13 mouse cellular contexts compared by ENCODE assay signal in genomic region chr6:145242521-145242920, GRCm38 (mm10). TPM values are rescaled to one million over a fixed set of nuclear protein-coding genes. Genes with fewer than 3 reads are reported as not detected.
DNase-seq lines count a peak whose midpoint lies in the region; ATAC-seq and TF ChIP-seq lines count a peak whose summit lies in the region.
"Had no signal": no experiment of that assay in that cellular context is flagged by ENCODE, and none has a peak within 500 bp of the region (broad histone marks: within the 10 kb centered on the region; RNA-seq: fewer than 3 reads in every experiment).

No protein-coding gene starts in this region.

- H3K9me3 ChIP-seq in hindbrain, embryonic 14.5 days (ENCODE audit: control insufficient read depth, low read length) = no peaks in the 10 kb centered on the region
- no peaks in the 10 kb centered on the region for H3K9me3 ChIP-seq in hindbrain, embryonic 13.5 days
- H3K9me3 ChIP-seq in midbrain, embryonic 14.5 days (ENCODE audit: control insufficient read depth, low read length) = no peaks in the 10 kb centered on the region
- H3K9me3 ChIP-seq in midbrain, embryonic 16.5 days (replicated peaks; ENCODE audit: control insufficient read depth, low read length, poor library complexity, severe bottlenecking) = no peaks in the 10 kb centered on the region
- H3K9me3 ChIP-seq in stomach, postnatal 0 days (ENCODE audit: control insufficient read depth, low read length) = no peaks in the 10 kb centered on the region
- H3K9me3 ChIP-seq: limb, embryonic 13.5 days had no signal

- H3K4me3 ChIP-seq in hindbrain, embryonic 14.5 days (replicated peaks; ENCODE audit: low read length) = no peak overlapping the region
- no peak overlapping the region for H3K4me3 ChIP-seq in hindbrain, embryonic 13.5 days
- H3K4me3 ChIP-seq in midbrain, embryonic 14.5 days (replicated peaks; ENCODE audit: low read depth, low read length) = no peak overlapping the region
- no peak overlapping the region for H3K4me3 ChIP-seq in midbrain, embryonic 16.5 days (ENCODE audit: low read depth, low read length)
- no peak overlapping the region for H3K4me3 ChIP-seq in stomach, postnatal 0 days (ENCODE audit: low read depth, low read length)
- H3K4me3 ChIP-seq: limb, embryonic 13.5 days; myocyte had no signal

- H3K9ac ChIP-seq in hindbrain, embryonic 14.5 days = no peak overlapping the region
- H3K9ac ChIP-seq in hindbrain, embryonic 13.5 days = no peak overlapping the region
- no peak overlapping the region for H3K9ac ChIP-seq in midbrain, embryonic 14.5 days (replicated peaks; ENCODE audit: low read length)
- H3K9ac ChIP-seq in midbrain, embryonic 16.5 days (ENCODE audit: low read depth, low read length) = no peak overlapping the region
- H3K9ac ChIP-seq in stomach, postnatal 0 days (ENCODE audit: low read length) = no peak overlapping the region
- H3K9ac ChIP-seq: limb, embryonic 13.5 days had no signal

- H3K27me3 ChIP-seq in hindbrain, embryonic 14.5 days (ENCODE audit: control insufficient read depth, insufficient read depth, low read length) = no peaks in the 10 kb centered on the region
- no peaks in the 10 kb centered on the region for H3K27me3 ChIP-seq in hindbrain, embryonic 13.5 days
- no peaks in the 10 kb centered on the region for H3K27me3 ChIP-seq in midbrain, embryonic 14.5 days (ENCODE audit: control insufficient read depth, insufficient read depth, low read length)
- no peaks in the 10 kb centered on the region for H3K27me3 ChIP-seq in midbrain, embryonic 16.5 days (ENCODE audit: control insufficient read depth, insufficient read depth, low read depth, low read length)
- H3K27me3 ChIP-seq in stomach, postnatal 0 days (ENCODE audit: control insufficient read depth, insufficient read depth, low read length) = no peaks in the 10 kb centered on the region
- H3K27me3 ChIP-seq: limb, embryonic 13.5 days had no signal

- H3K4me2 ChIP-seq in hindbrain, embryonic 14.5 days (replicated peaks) = no peak overlapping the region
- H3K4me2 ChIP-seq in hindbrain, embryonic 13.5 days = no peak overlapping the region
- no peak overlapping the region for H3K4me2 ChIP-seq in midbrain, embryonic 14.5 days (ENCODE audit: low read length)
- H3K4me2 ChIP-seq in midbrain, embryonic 16.5 days (ENCODE audit: low read length) = no peak overlapping the region
- H3K4me2 ChIP-seq in stomach, postnatal 0 days (replicated peaks; ENCODE audit: low read depth) = no peak overlapping the region
- H3K4me2 ChIP-seq: limb, embryonic 13.5 days had no signal

- no peak for ATAC-seq in hindbrain, embryonic 14.5 days (ENCODE audit: low FRiP score)
- ATAC-seq in hindbrain, embryonic 13.5 days (ENCODE audit: low FRiP score) = no peak
- no peak for ATAC-seq in midbrain, embryonic 14.5 days (ENCODE audit: low FRiP score, low TSS enrichment)
- ATAC-seq in midbrain, embryonic 16.5 days = no peak
- ATAC-seq in stomach, postnatal 0 days (ENCODE audit: low FRiP score, low TSS enrichment) = no peak

- DNase-seq in hindbrain, embryonic 14.5 days (ENCODE audit: low spot score) = peak; percentile 52
- DNase-seq in midbrain, embryonic 14.5 days = peak; percentile 81
- peak; percentile 58 for DNase-seq in adipocyte (ENCODE audit: low spot score)
- DNase-seq in stomach, postnatal 0 days (ENCODE audit: low spot score) = no peak
- DNase-seq in heart, adult 11 months = no peak
- no peak for DNase-seq in ovary, adult 18-20 months (ENCODE audit: low spot score)
- DNase-seq: cerebellum, adult 11-12 months; right cerebral cortex, postnatal 25 days; thymus, postnatal 25 days had no signal

- peak; percentile 75 for TF ChIP-seq CTCF in stomach, postnatal 0 days (IDR thresholded peaks at IDR 0.05; ENCODE audit: low read depth)

- peaks cover 1% of the 10 kb centered on the region; the same call in 1 of the 2 replicates for H3K4me1 ChIP-seq in hindbrain, embryonic 14.5 days (replicated peaks; ENCODE audit: control insufficient read depth, insufficient read depth, low read length)
- peaks cover 5% of the 10 kb centered on the region for H3K4me1 ChIP-seq in hindbrain, embryonic 13.5 days (replicated peaks)
- H3K4me1 ChIP-seq in midbrain, embryonic 14.5 days (ENCODE audit: control insufficient read depth, insufficient read depth, low read length) = 0 out of 2 replicates have a peak, but pooled peaks cover 1% of the 10 kb centered on the region
- H3K4me1 ChIP-seq in midbrain, embryonic 16.5 days (ENCODE audit: control insufficient read depth, insufficient read depth, low read length) = peaks cover 5% of the 10 kb centered on the region; the same call in 1 of the 2 replicates
- H3K4me1 ChIP-seq in stomach, postnatal 0 days (replicated peaks; ENCODE audit: control insufficient read depth, insufficient read depth) = no peaks in the 10 kb centered on the region

- H3K36me3 ChIP-seq in hindbrain, embryonic 14.5 days (replicated peaks; ENCODE audit: control insufficient read depth, insufficient read depth) = peaks cover 55% of the 10 kb centered on the region
- peaks cover 20% of the 10 kb centered on the region; the same call in 1 of the 2 replicates for H3K36me3 ChIP-seq in hindbrain, embryonic 13.5 days
- peaks cover 36% of the 10 kb centered on the region for H3K36me3 ChIP-seq in midbrain, embryonic 14.5 days (ENCODE audit: control insufficient read depth, insufficient read depth, low read length)
- H3K36me3 ChIP-seq in midbrain, embryonic 16.5 days (ENCODE audit: control insufficient read depth, insufficient read depth, low read length) = peaks cover 12% of the 10 kb centered on the region; the same call in 1 of the 2 replicates
- H3K36me3 ChIP-seq in stomach, postnatal 0 days (ENCODE audit: control insufficient read depth, insufficient read depth, low read length) = no peaks in the 10 kb centered on the region; the same call in 1 of the 2 replicates

- TF ChIP-seq EP300 in stomach, postnatal 0 days (optimal IDR thresholded peaks at IDR 0.05) = no peak

- H3K27ac ChIP-seq in hindbrain, embryonic 14.5 days = no peak overlapping the region
- H3K27ac ChIP-seq in hindbrain, embryonic 13.5 days = no peak overlapping the region
- H3K27ac ChIP-seq in midbrain, embryonic 14.5 days (replicated peaks; ENCODE audit: low read depth, low read length) = no peak overlapping the region
- H3K27ac ChIP-seq in midbrain, embryonic 16.5 days (ENCODE audit: low read length) = no peak overlapping the region
- H3K27ac ChIP-seq in stomach, postnatal 0 days (replicated peaks) = no peak overlapping the region
- H3K27ac ChIP-seq: limb, embryonic 13.5 days had no signal

- WGBS in hindbrain, embryonic 14.5 days = 67% methylated on average over 1 of the region's 1 CpGs
- WGBS in hindbrain, embryonic 13.5 days = 55% methylated on average over 1 of the region's 1 CpGs
- 56% methylated on average over 1 of the region's 1 CpGs for WGBS in midbrain, embryonic 14.5 days
- 56% methylated on average over 1 of the region's 1 CpGs for WGBS in midbrain, embryonic 16.5 days
- 19% methylated on average over 1 of the region's 1 CpGs for WGBS in stomach, postnatal 0 days

RNA-seq across cellular contexts. Expression of gene Kras, which starts 7.5 kb away (rescaled TPM):
- polyA plus RNA-seq in hindbrain, embryonic 14.5 days (2014; fragmentation: Nextera tagmentation; extraction: Ambion mirVana) = 109 and 115 TPM in 2 replicates
- polyA plus RNA-seq in hindbrain, embryonic 13.5 days (2015; fragmentation: Nextera tagmentation; extraction: Ambion mirVana) = 83.4 and 90.0 TPM in 2 replicates
- polyA plus RNA-seq in midbrain, embryonic 14.5 days (2014; fragmentation: Nextera tagmentation; extraction: Ambion mirVana) = 115 and 120 TPM in 2 replicates
- 86.8 and 90.8 TPM in 2 replicates for polyA plus RNA-seq in midbrain, embryonic 16.5 days (2015; fragmentation: Nextera tagmentation; extraction: Ambion mirVana)
- 59.2 and 67.2 TPM in 2 replicates for polyA plus RNA-seq in stomach, postnatal 0 days (2015; fragmentation: Nextera tagmentation; extraction: Ambion mirVana)

RNA-seq across cellular contexts. Expression of gene Etfrf1, which starts 31.6 kb away (rescaled TPM):
- 27.6 and 29.7 TPM in 2 replicates for polyA plus RNA-seq in hindbrain, embryonic 14.5 days (2014; fragmentation: Nextera tagmentation; extraction: Ambion mirVana)
- polyA plus RNA-seq in hindbrain, embryonic 13.5 days (2015; fragmentation: Nextera tagmentation; extraction: Ambion mirVana) = 34.3 and 34.9 TPM in 2 replicates
- 29.2 and 30.6 TPM in 2 replicates for polyA plus RNA-seq in midbrain, embryonic 14.5 days (2014; fragmentation: Nextera tagmentation; extraction: Ambion mirVana)
- polyA plus RNA-seq in midbrain, embryonic 16.5 days (2015; fragmentation: Nextera tagmentation; extraction: Ambion mirVana) = 24.7 and 25.2 TPM in 2 replicates
- 35.1 and 37.8 TPM in 2 replicates for polyA plus RNA-seq in stomach, postnatal 0 days (2015; fragmentation: Nextera tagmentation; extraction: Ambion mirVana)

RNA-seq across cellular contexts. Expression of gene Casc1, which starts 31.7 kb away (rescaled TPM):
- polyA plus RNA-seq in hindbrain, embryonic 14.5 days (2014; fragmentation: Nextera tagmentation; extraction: Ambion mirVana) = 1.3 and 1.4 TPM in 2 replicates
- polyA plus RNA-seq in hindbrain, embryonic 13.5 days (2015; fragmentation: Nextera tagmentation; extraction: Ambion mirVana) = 0.97 and 1.0 TPM in 2 replicates
- polyA plus RNA-seq in midbrain, embryonic 14.5 days (2014; fragmentation: Nextera tagmentation; extraction: Ambion mirVana) = 0.46 and 0.69 TPM in 2 replicates
- 0.92 and 1.0 TPM in 2 replicates for polyA plus RNA-seq in midbrain, embryonic 16.5 days (2015; fragmentation: Nextera tagmentation; extraction: Ambion mirVana)
- polyA plus RNA-seq in stomach, postnatal 0 days (2015; fragmentation: Nextera tagmentation; extraction: Ambion mirVana) = 0.16 and 0.28 TPM in 2 replicates

Comparison
In these comparisons a context has a peak if more than half of its experiments do, and no peak if none do; other contexts are left out.
1. DNase-seq: peak in hindbrain, embryonic 14.5 days (single experiment), midbrain, embryonic 14.5 days (single experiment) and adipocyte (single experiment); none in stomach, postnatal 0 days (single experiment), heart, adult 11 months (single experiment) and ovary, adult 18-20 months (single experiment).